Mouse (Mus musculus) heart, embryonic 13.5 days (tissue): ENCODE measurements around the gene Tdrd7. TPM values are rescaled to one million over a fixed set of nuclear protein-coding genes. Genes with fewer than 3 reads are reported as not detected.
A peak's percentile ranks its signal among the peaks of the same experiment; 100 is the strongest.

Experiments used
- ATAC-seq: fragments of 200-750 bp; cut with Nextera tagmentation; 2 replicates; pipeline ENCODE4 v1.8.0; 2017; ENCODE audit warnings: moderate TSS enrichment; ENCODE audit not compliant: insufficient number of reproducible peaks, low FRiP score, low TSS enrichment; ENCODE audit errors: extremely low read depth
- H3K27ac ChIP-seq: fragments of 300-500 bp; sonication (generic); replicated peaks from 2 replicates; pipeline ENCODE4 v1.5.1; 2015; ENCODE audit warnings: moderate library complexity, mild to moderate bottlenecking, inconsistent platforms
- H3K27me3 ChIP-seq: fragments of 300-500 bp; sonication (generic); replicated peaks from 2 replicates; pipeline ENCODE4 v1.6.1; 2015; ENCODE audit warnings: mild to moderate bottlenecking, inconsistent platforms
- H3K36me3 ChIP-seq: fragments of 300-500 bp; sonication (generic); 2 replicates; pipeline ENCODE4 v1.6.1; 2015; ENCODE audit warnings: mild to moderate bottlenecking, inconsistent platforms
- H3K4me1 ChIP-seq: fragments of 300-500 bp; sonication (generic); 2 replicates; pipeline ENCODE4 v1.6.1; 2015; ENCODE audit warnings: inconsistent platforms
- H3K4me2 ChIP-seq: fragments of 300-500 bp; sonication (generic); 2 replicates; pipeline ENCODE4 v1.6.1; 2015; ENCODE audit warnings: inconsistent platforms, mild to moderate bottlenecking, moderate library complexity
- H3K4me3 ChIP-seq: fragments of 300-500 bp; sonication (generic); 2 replicates; pipeline ENCODE4 v1.5.1; 2015; ENCODE audit warnings: moderate library complexity, mild to moderate bottlenecking, inconsistent platforms
- H3K9ac ChIP-seq: fragments of 300-500 bp; sonication (generic); 2 replicates; pipeline ENCODE4 v1.6.1; 2015; ENCODE audit warnings: inconsistent platforms, mild to moderate bottlenecking, moderate library complexity
- H3K9me3 ChIP-seq: fragments of 300-500 bp; sonication (generic); 2 replicates; pipeline ENCODE4 v1.6.1; 2016; ENCODE audit warnings: inconsistent platforms
- WGBS: fragments of 180-500 bp; shearing (Covaris S2); methylation state at CpG from one replicate; pipeline ENCODE4 v1.1.7; 2015; ENCODE audit warnings: mixed read lengths; 5-methylcytosine and 5-hydroxymethylcytosine counted together
- polyA plus RNA-seq: library from polyadenylated mRNA; unstranded; fragments of >200 nt; fragmentation: Nextera tagmentation; extraction: Ambion mirVana; gene quantifications from 2 replicates; pipeline ENCODE4 v1.2.1, GENCODE M21; 2015

Tdrd7 gene
- polyA plus RNA-seq, 1 experiment from 2014 or later = 13.0 TPM

- WGBS = 31% methylated on average over 8 of the region's 8 CpGs
- no peak for ATAC-seq
- peak overlapping the region; percentile 91 for H3K9ac ChIP-seq
- H3K9me3 ChIP-seq = no peaks in the 10 kb centered on the region
- H3K4me2 ChIP-seq = peak overlapping the region; percentile 84
- peak overlapping the region; percentile 100 for H3K27ac ChIP-seq
- peaks cover 25% of the 10 kb centered on the region for H3K36me3 ChIP-seq
- H3K27me3 ChIP-seq = peaks cover 18% of the 10 kb centered on the region
- H3K4me3 ChIP-seq = peak overlapping the region; percentile 90
- peaks cover 86% of the 10 kb centered on the region for H3K4me1 ChIP-seq
Measured at GRCm38 (mm10) chr4:46043361-46043760, 78.2 kb downstream of the Tdrd7 start.

GRCm38 (mm10) chr4:46047971-46048370 is 82.8 kb downstream of the Tdrd7 start:
- Histone ChIP-seq H3K9me3 (peaks cover 6% of the 10 kb centered on the region; the same call in 1 of the 2 replicates), H3K4me2 (no peak overlapping the region), H3K27me3 (no peaks in the 10 kb centered on the region), H3K36me3 (peaks cover 65% of the 10 kb centered on the region), H3K4me1 (peaks cover 62% of the 10 kb centered on the region), H3K27ac (peak overlapping the region; percentile 38), H3K4me3 (no peak overlapping the region), H3K9ac (peak overlapping the region; percentile 62)
- 67% methylated on average over 4 of the region's 4 CpGs for WGBS
- ATAC-seq = no peak

GRCm38 (mm10) chr4:46048418-46048817 is 83.3 kb downstream of the Tdrd7 start:
- WGBS = 78% methylated on average over 7 of the region's 7 CpGs

GRCm38 (mm10) chr4:46053323-46054107 is 88.4 kb downstream of the Tdrd7 start:
- Histone ChIP-seq H3K4me2 (no peak overlapping the region), H3K27me3 (no peaks in the 10 kb centered on the region), H3K9ac (no peak overlapping the region), H3K9me3 (peaks cover 12% of the 10 kb centered on the region), H3K4me3 (no peak overlapping the region), H3K4me1 (peaks cover 50% of the 10 kb centered on the region), H3K27ac (peak overlapping the region; percentile 59; the same call in 1 of the 2 replicates), H3K36me3 (peaks cover 54% of the 10 kb centered on the region)
- 72% methylated on average over 9 of the region's 9 CpGs for WGBS
- no peak for ATAC-seq

More at GRCm38 (mm10) chr4:46048418-46048817, 83.3 kb downstream of the Tdrd7 start:
- H3K9me3 ChIP-seq = peaks cover 6% of the 10 kb centered on the region; the same call in 1 of the 2 replicates
- H3K4me2 ChIP-seq = no peak overlapping the region
- no peak overlapping the region; the same call in 1 of the 2 replicates for H3K9ac ChIP-seq
- peak overlapping the region; percentile 38 for H3K27ac ChIP-seq
- H3K4me3 ChIP-seq = no peak overlapping the region
- H3K27me3 ChIP-seq = no peaks in the 10 kb centered on the region
- H3K4me1 ChIP-seq = peaks cover 62% of the 10 kb centered on the region
- peaks cover 65% of the 10 kb centered on the region for H3K36me3 ChIP-seq
- ATAC-seq = no peak

- peaks cover 71% of the 10 kb centered on the region for H3K4me1 ChIP-seq
- H3K36me3 ChIP-seq = peaks cover 35% of the 10 kb centered on the region
- ATAC-seq = no peak
- no peaks in the 10 kb centered on the region for H3K27me3 ChIP-seq
- H3K27ac ChIP-seq = 0 out of 2 replicates have a peak overlapping the region, but pooled peaks have one; percentile 20
- H3K4me3 ChIP-seq = no peak overlapping the region
- H3K4me2 ChIP-seq = no peak overlapping the region
- 84% methylated on average over 5 of the region's 5 CpGs for WGBS
- peaks cover 12% of the 10 kb centered on the region for H3K9me3 ChIP-seq
- no peak overlapping the region for H3K9ac ChIP-seq
Measured at GRCm38 (mm10) chr4:46056163-46056562, 91.0 kb downstream of the Tdrd7 start.

GRCm38 (mm10) chr4:46061259-46061962 is 96.3 kb downstream of the Tdrd7 start:
- H3K27me3 ChIP-seq = peaks cover 4% of the 10 kb centered on the region; the same call in 1 of the 2 replicates
- H3K4me1 ChIP-seq = peaks cover 76% of the 10 kb centered on the region

GRCm38 (mm10) chr4:46063841-46064240 is 98.7 kb downstream of the Tdrd7 start:
- peak overlapping the region; percentile 88 for H3K27ac ChIP-seq
- H3K4me3 ChIP-seq = no peak overlapping the region
- H3K9ac ChIP-seq = peak overlapping the region; percentile 60
- H3K4me1 ChIP-seq = peaks cover 90% of the 10 kb centered on the region
- H3K36me3 ChIP-seq = peaks cover 53% of the 10 kb centered on the region
- peaks cover 4% of the 10 kb centered on the region; the same call in 1 of the 2 replicates for H3K27me3 ChIP-seq
- H3K4me2 ChIP-seq = 0 out of 2 replicates have a peak overlapping the region, but pooled peaks have one; percentile 16
- 74% methylated on average over 4 of the region's 4 CpGs for WGBS
- ATAC-seq = no peak
- H3K9me3 ChIP-seq = no peaks in the 10 kb centered on the region

More at GRCm38 (mm10) chr4:46061259-46061962, 96.3 kb downstream of the Tdrd7 start:
- Histone ChIP-seq H3K9ac (no peak overlapping the region), H3K9me3 (peaks cover 6% of the 10 kb centered on the region; the same call in 1 of the 2 replicates), H3K36me3 (peaks cover 41% of the 10 kb centered on the region), H3K27ac (no peak overlapping the region), H3K4me2 (no peak overlapping the region), H3K4me3 (no peak overlapping the region)
- 90% methylated on average over 12 of the region's 12 CpGs for WGBS
- no peak for ATAC-seq

GRCm38 (mm10) chr4:46064263-46064662 is 99.1 kb downstream of the Tdrd7 start:
- Histone ChIP-seq H3K9me3 (no peaks in the 10 kb centered on the region), H3K4me1 (peaks cover 86% of the 10 kb centered on the region), H3K4me2 (0 out of 2 replicates have a peak overlapping the region, but pooled peaks have one; percentile 16), H3K9ac (peak overlapping the region; percentile 60), H3K4me3 (no peak overlapping the region), H3K27ac (peak overlapping the region; percentile 88), H3K36me3 (peaks cover 56% of the 10 kb centered on the region), H3K27me3 (peaks cover 4% of the 10 kb centered on the region; the same call in 1 of the 2 replicates)
- ATAC-seq = no peak
- WGBS = 21% methylated on average over 8 of the region's 8 CpGs

- peak overlapping the region; percentile 16; the same call in 1 of the 2 replicates for H3K4me2 ChIP-seq
- H3K36me3 ChIP-seq = peaks cover 62% of the 10 kb centered on the region
- H3K4me3 ChIP-seq = no peak overlapping the region
- H3K27me3 ChIP-seq = peaks cover 4% of the 10 kb centered on the region; the same call in 1 of the 2 replicates
- ATAC-seq = 0 out of 2 replicates have a peak, but pooled peaks have one; percentile 11
- peak overlapping the region; percentile 60; the same call in 1 of the 2 replicates for H3K9ac ChIP-seq
- no peaks in the 10 kb centered on the region for H3K9me3 ChIP-seq
- H3K27ac ChIP-seq = peak overlapping the region; percentile 88
- WGBS = 55% methylated on average over 3 of the region's 3 CpGs
- peaks cover 79% of the 10 kb centered on the region for H3K4me1 ChIP-seq
Measured at GRCm38 (mm10) chr4:46064961-46065360, 99.8 kb downstream of the Tdrd7 start.

- whole genome bisulfite sequencing = 23% methylated on average over 8 of the region's 8 CpGs
- H3K4me2 ChIP-seq = peak overlapping the region; percentile 30
- ATAC-seq = no peak
Measured at GRCm38 (mm10) chr4:46065695-46066340, 100.7 kb downstream of the Tdrd7 start.

More at GRCm38 (mm10) chr4:46065695-46066340, 100.7 kb downstream of the Tdrd7 start:
- Histone ChIP-seq H3K27ac (peak overlapping the region; percentile 88), H3K9me3 (no peaks in the 10 kb centered on the region), H3K9ac (0 out of 2 replicates have a peak overlapping the region, but pooled peaks have one; percentile 60), H3K4me3 (no peak overlapping the region), H3K36me3 (peaks cover 66% of the 10 kb centered on the region), H3K4me1 (peaks cover 72% of the 10 kb centered on the region), H3K27me3 (peaks cover 4% of the 10 kb centered on the region; the same call in 1 of the 2 replicates)
